Mouse (Mus musculus): ENCODE measurements around the gene Lnx2.

GRCm38 (mm10) chr5:147108861-147109591 is 32.6 kb upstream of the Lnx2 start:
- TF ChIP-seq POLR2A (IDR thresholded peaks at IDR 0.05; ENCODE audit: extremely low read depth, insufficient read depth, low read length) = no peak
- TF ChIP-seq CTCF (IDR thresholded peaks at IDR 0.05; ENCODE audit: low read depth, low read length) = no peak
